ENCODE assay signal across 8 mouse cellular contexts in genomic region chr9:72693081-72693696, GRCm38 (mm10). TPM values are rescaled to one million over a fixed set of nuclear protein-coding genes. Genes with fewer than 3 reads are reported as not detected.
A peak's percentile ranks its signal among the peaks of the same experiment; 100 is the strongest.
DNase-seq lines count a peak whose midpoint lies in the region; ATAC-seq and TF ChIP-seq lines count a peak whose summit lies in the region.

No protein-coding gene starts in this region.

- no peak overlapping the region for H3K4me3 ChIP-seq in liver, postnatal 0 days (ENCODE audit: low read depth, low read length)
- H3K4me3 ChIP-seq in forebrain, embryonic 14.5 days (ENCODE audit: low read depth, low read length) = no peak overlapping the region
- H3K4me3 ChIP-seq in midbrain, embryonic 15.5 days = no peak overlapping the region

- peaks cover 60% of the 10 kb centered on the region for H3K36me3 ChIP-seq in liver, postnatal 0 days (replicated peaks; ENCODE audit: insufficient read depth, low read length)
- H3K36me3 ChIP-seq in forebrain, embryonic 14.5 days (ENCODE audit: control insufficient read depth, insufficient read depth, low read length) = peaks cover 66% of the 10 kb centered on the region
- peaks cover 14% of the 10 kb centered on the region; the same call in 1 of the 2 replicates for H3K36me3 ChIP-seq in midbrain, embryonic 15.5 days (replicated peaks)

- WGBS in liver, postnatal 0 days (ENCODE audit: insufficient replicate concordance) = 87% methylated on average over 24 of the region's 24 CpGs
- 69% methylated on average over 24 of the region's 24 CpGs for WGBS in forebrain, embryonic 14.5 days
- 63% methylated on average over 24 of the region's 24 CpGs for WGBS in midbrain, embryonic 15.5 days

- TF ChIP-seq CTCF in liver, postnatal 0 days (IDR thresholded peaks at IDR 0.05; ENCODE audit: low read depth) = no peak

- no peak for TF ChIP-seq EP300 in liver, postnatal 0 days (IDR thresholded peaks at IDR 0.05; ENCODE audit: low read depth)

- no peaks in the 10 kb centered on the region for H3K27me3 ChIP-seq in liver, postnatal 0 days (ENCODE audit: insufficient read depth, low read length)
- H3K27me3 ChIP-seq in forebrain, embryonic 14.5 days (replicated peaks; ENCODE audit: control insufficient read depth, insufficient read depth, low read length) = no peaks in the 10 kb centered on the region
- H3K27me3 ChIP-seq in midbrain, embryonic 15.5 days (replicated peaks) = no peaks in the 10 kb centered on the region

- no peak for DNase-seq in frontal cortex, postnatal 14 days (ENCODE audit: low spot score in 2 of 2)
- peak; percentile 11 for DNase-seq in liver, postnatal 0 days
- DNase-seq in liver = no peak
- peak; percentile 25 for DNase-seq in forebrain, embryonic 14.5 days (ENCODE audit: low spot score)
- DNase-seq in spleen, adult 12 weeks (ENCODE audit: low spot score) = no peak
- no peak for DNase-seq in natural killer cell, adult 2 months (ENCODE audit: low spot score in 2 of 2)

- H3K4me1 ChIP-seq in liver, postnatal 0 days (ENCODE audit: insufficient read depth) = 0 out of 2 replicates have a peak, but pooled peaks cover 11% of the 10 kb centered on the region
- peaks cover 6% of the 10 kb centered on the region; the same call in 1 of the 2 replicates for H3K4me1 ChIP-seq in forebrain, embryonic 14.5 days (ENCODE audit: control insufficient read depth, insufficient read depth, low read length)
- peaks cover 27% of the 10 kb centered on the region for H3K4me1 ChIP-seq in midbrain, embryonic 15.5 days

- H3K9me3 ChIP-seq in liver, postnatal 0 days (ENCODE audit: low read length) = no peaks in the 10 kb centered on the region
- H3K9me3 ChIP-seq in forebrain, embryonic 14.5 days (replicated peaks; ENCODE audit: control insufficient read depth, low read length) = no peaks in the 10 kb centered on the region
- H3K9me3 ChIP-seq in midbrain, embryonic 15.5 days = no peaks in the 10 kb centered on the region

- peak; percentile 29 for ATAC-seq in frontal cortex, adult (ENCODE audit: low TSS enrichment)
- no peak for ATAC-seq in liver, postnatal 0 days
- no peak for ATAC-seq in forebrain, embryonic 14.5 days
- ATAC-seq in midbrain, embryonic 15.5 days (replicated peaks) = peak; percentile 31; the same call in 1 of the 2 replicates

- no peak overlapping the region for H3K9ac ChIP-seq in liver, postnatal 0 days (replicated peaks)
- no peak overlapping the region; the same call in 1 of the 2 replicates for H3K9ac ChIP-seq in forebrain, embryonic 14.5 days (ENCODE audit: low read length)
- H3K9ac ChIP-seq in midbrain, embryonic 15.5 days = no peak overlapping the region

- H3K27ac ChIP-seq in liver, postnatal 0 days (ENCODE audit: low read depth) = 0 out of 2 replicates have a peak overlapping the region, but pooled peaks have one; percentile 1
- H3K27ac ChIP-seq in forebrain, embryonic 14.5 days (ENCODE audit: low read depth, low read length) = peak overlapping the region; percentile 33; the same call in 1 of the 2 replicates
- H3K27ac ChIP-seq in midbrain, embryonic 15.5 days = peak overlapping the region; percentile 4

- H3K4me2 ChIP-seq in liver, postnatal 0 days (ENCODE audit: low read depth, low read length) = no peak overlapping the region
- H3K4me2 ChIP-seq in forebrain, embryonic 14.5 days (ENCODE audit: low read length) = no peak overlapping the region
- H3K4me2 ChIP-seq in midbrain, embryonic 15.5 days = no peak overlapping the region

RNA-seq across cellular contexts. Expression of gene Nedd4, which starts 31.0 kb away (rescaled TPM):
- polyA plus RNA-seq in liver, postnatal 0 days (2015; fragmentation: Nextera tagmentation; extraction: Ambion mirVana) = 56.7 and 70.3 TPM in 2 replicates
- polyA plus RNA-seq in forebrain, embryonic 14.5 days (2014; fragmentation: Nextera tagmentation; extraction: Ambion mirVana) = 437 and 459 TPM in 2 replicates
- 436 and 451 TPM in 2 replicates for polyA plus RNA-seq in midbrain, embryonic 15.5 days (2015; fragmentation: Nextera tagmentation; extraction: Ambion mirVana)

Comparison
In these comparisons a context has a peak if more than half of its experiments do, and no peak if none do; other contexts are left out.
1. DNase-seq: peak in liver, postnatal 0 days (single experiment) and forebrain, embryonic 14.5 days (single experiment); none in frontal cortex, postnatal 14 days (0 of 2), liver (single experiment), spleen, adult 12 weeks (single experiment) and natural killer cell, adult 2 months (0 of 2).
2. ATAC-seq: peak in frontal cortex, adult (single experiment) and midbrain, embryonic 15.5 days (single experiment); none in liver, postnatal 0 days (single experiment) and forebrain, embryonic 14.5 days (single experiment).
3. Peak in every context shown above with its lines, with median percentiles within 50 percentile points of each other: H3K27ac ChIP-seq.